Mouse (Mus musculus): ENCODE results near the gene Rimkla. TPM values are rescaled to one million over a fixed set of nuclear protein-coding genes. Genes with fewer than 3 reads are reported as not detected.

Gene Rimkla
- polyA plus RNA-seq, 1 experiment from 2014 or later, result 0.05 TPM

DNA sequence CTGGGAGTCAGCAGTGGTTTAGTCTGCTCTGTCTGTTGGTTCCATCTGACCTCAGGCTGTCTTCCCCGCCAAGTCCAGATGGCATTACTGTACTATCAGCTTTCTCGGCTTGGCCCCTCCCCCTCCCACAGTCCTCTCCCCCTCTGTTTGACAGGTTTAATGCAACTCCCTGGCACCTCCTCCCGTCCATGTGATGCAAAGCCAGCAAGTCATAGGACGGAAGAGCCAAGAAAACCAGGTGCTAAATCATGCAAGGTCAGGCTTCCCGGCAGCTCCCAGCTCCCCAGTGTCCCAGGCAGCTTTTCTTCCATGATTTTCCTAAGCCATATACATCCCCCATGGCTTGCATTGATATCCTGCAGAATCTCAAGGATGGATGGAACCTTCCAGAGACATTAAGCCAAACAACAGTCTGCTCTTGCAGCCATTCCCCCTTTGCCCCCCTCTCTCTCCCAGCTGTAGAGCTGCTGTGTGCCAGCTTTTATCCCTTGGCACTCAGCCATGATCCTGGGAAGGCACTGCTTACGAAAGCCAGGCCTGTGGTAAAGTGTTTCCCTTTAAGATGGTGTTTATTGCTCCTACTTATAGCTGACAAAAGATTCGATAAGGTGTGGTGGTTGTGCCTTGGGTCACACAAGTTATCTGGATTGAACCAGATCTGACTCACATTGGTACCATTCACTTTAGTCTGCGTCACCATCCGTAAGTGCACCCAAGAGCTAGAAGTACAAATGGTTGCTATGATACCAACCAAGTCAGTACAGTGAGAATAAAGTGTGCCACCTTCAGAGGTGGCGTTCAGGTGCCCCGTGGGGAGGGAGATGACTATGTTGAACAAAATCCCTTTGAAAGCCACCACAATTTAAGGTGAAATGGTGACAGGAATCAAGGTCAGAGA lies 29.3 kb downstream of the Rimkla start:
- Histone ChIP-seq H3K9ac (ENCODE audit: low read depth, low read length) (no peak overlapping the region), H3K27ac (ENCODE audit: low read length) (no peak overlapping the region), H3K4me1 (ENCODE audit: control insufficient read depth, low read depth, low read length) (no peaks in the 10 kb centered on the region), H3K36me3 (ENCODE audit: control insufficient read depth, insufficient read depth) (no peaks in the 10 kb centered on the region), H3K4me2 (ENCODE audit: low read depth, low read length) (no peak overlapping the region), H3K4me3 (ENCODE audit: low read depth, low read length) (no peak overlapping the region), H3K27me3 (ENCODE audit: control insufficient read depth, insufficient read depth, low read depth, low read length) (no peaks in the 10 kb centered on the region), H3K9me3 (replicated peaks; ENCODE audit: control insufficient read depth, low read length) (no peaks in the 10 kb centered on the region)
- no peak for ATAC-seq (ENCODE audit: low read depth)
- 40% methylated on average over 11 of the region's 11 CpGs for WGBS (ENCODE audit: insufficient replicate concordance)

DNA sequence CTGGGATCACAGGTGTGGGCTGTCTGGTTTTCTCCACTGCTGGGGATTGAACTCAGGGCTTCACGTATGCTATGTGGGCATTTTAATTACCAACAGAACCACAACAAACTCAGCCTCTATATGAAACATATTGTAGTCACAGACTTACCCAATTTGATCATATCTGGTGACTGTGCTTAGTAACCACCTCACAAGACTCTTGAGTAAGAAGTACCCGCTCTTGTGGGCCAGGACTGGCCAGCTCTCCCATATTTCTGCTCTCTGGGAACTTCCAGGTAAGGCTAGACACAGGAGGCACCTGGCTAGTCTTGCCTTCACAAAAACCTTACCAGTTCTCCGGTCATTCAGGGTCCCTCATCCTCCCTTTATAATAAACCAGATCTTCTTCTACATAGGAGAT lies 30.0 kb downstream of the Rimkla start:
- H3K27ac ChIP-seq (ENCODE audit: low read length), result no peak overlapping the region

DNA sequence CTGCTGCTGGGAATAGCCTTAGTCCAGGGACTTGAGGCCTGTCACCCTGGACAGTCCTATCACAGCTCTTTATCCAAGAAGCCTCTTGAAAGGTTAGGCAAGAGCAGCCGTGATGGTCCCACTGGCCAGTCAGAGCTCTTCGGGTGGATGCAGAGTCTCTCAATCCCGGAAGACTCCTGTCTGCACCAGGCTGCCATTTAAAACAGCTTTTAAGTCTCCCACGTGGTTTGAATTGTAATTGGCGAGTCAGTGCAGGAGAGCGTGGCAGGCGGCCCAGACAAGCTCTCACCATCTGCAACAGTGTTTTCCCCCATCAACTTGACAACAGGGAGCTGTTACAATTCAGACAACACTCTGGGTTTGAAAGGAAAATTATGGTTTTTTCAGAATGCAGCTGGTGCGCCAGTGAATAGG lies 31.7 kb downstream of the Rimkla start:
- no peak overlapping the region for H3K4me3 ChIP-seq (ENCODE audit: low read depth, low read length)
- H3K4me1 ChIP-seq (ENCODE audit: control insufficient read depth, low read depth, low read length), result no peaks in the 10 kb centered on the region
- H3K9me3 ChIP-seq (replicated peaks; ENCODE audit: control insufficient read depth, low read length), result no peaks in the 10 kb centered on the region
- H3K9ac ChIP-seq (ENCODE audit: low read depth, low read length), result no peak overlapping the region
- no peaks in the 10 kb centered on the region for H3K36me3 ChIP-seq (ENCODE audit: control insufficient read depth, insufficient read depth)
- ATAC-seq (ENCODE audit: low read depth), result no peak
- 59% methylated on average over 8 of the region's 8 CpGs for WGBS (ENCODE audit: insufficient replicate concordance)
- no peaks in the 10 kb centered on the region for H3K27me3 ChIP-seq (ENCODE audit: control insufficient read depth, insufficient read depth, low read depth, low read length)
- no peak overlapping the region for H3K27ac ChIP-seq (ENCODE audit: low read length)
- no peak overlapping the region for H3K4me2 ChIP-seq (ENCODE audit: low read depth, low read length)

More for the DNA sequence above, 30.0 kb downstream of the Rimkla start:
- no peak for ATAC-seq (ENCODE audit: low read depth)
- Histone ChIP-seq H3K4me1 (ENCODE audit: control insufficient read depth, low read depth, low read length) (no peaks in the 10 kb centered on the region), H3K36me3 (ENCODE audit: control insufficient read depth, insufficient read depth) (no peaks in the 10 kb centered on the region), H3K9me3 (replicated peaks; ENCODE audit: control insufficient read depth, low read length) (no peaks in the 10 kb centered on the region), H3K4me2 (ENCODE audit: low read depth, low read length) (no peak overlapping the region), H3K9ac (ENCODE audit: low read depth, low read length) (no peak overlapping the region), H3K27me3 (ENCODE audit: control insufficient read depth, insufficient read depth, low read depth, low read length) (no peaks in the 10 kb centered on the region), H3K4me3 (ENCODE audit: low read depth, low read length) (no peak overlapping the region)
- WGBS (ENCODE audit: insufficient replicate concordance), result 57% methylated on average over 3 of the region's 3 CpGs

DNA sequence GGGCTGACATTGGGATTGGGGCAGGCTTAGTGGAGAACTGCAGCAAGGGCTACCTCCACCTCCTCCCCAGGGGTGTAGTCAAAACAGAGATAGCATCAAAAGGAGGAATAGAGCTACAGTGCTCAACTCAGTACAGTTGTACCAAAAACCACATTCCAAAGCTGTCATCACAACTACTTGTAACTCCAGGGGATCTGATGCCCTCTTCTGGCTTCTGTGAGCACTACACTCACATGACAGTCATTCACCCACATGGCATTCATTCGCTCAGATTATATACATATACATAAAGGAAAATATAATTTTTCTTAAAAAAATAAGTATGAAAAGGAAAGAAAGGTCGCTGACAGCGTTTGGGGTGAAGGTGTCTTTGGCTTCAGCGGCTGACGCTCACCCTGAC lies 32.1 kb downstream of the Rimkla start:
- Histone ChIP-seq H3K9ac (ENCODE audit: low read depth, low read length) (no peak overlapping the region), H3K36me3 (ENCODE audit: control insufficient read depth, insufficient read depth) (no peaks in the 10 kb centered on the region), H3K4me1 (ENCODE audit: control insufficient read depth, low read depth, low read length) (no peaks in the 10 kb centered on the region), H3K4me3 (ENCODE audit: low read depth, low read length) (no peak overlapping the region), H3K27ac (ENCODE audit: low read length) (no peak overlapping the region), H3K27me3 (ENCODE audit: control insufficient read depth, insufficient read depth, low read depth, low read length) (no peaks in the 10 kb centered on the region), H3K4me2 (ENCODE audit: low read depth, low read length) (no peak overlapping the region), H3K9me3 (replicated peaks; ENCODE audit: control insufficient read depth, low read length) (no peaks in the 10 kb centered on the region)
- no peak for ATAC-seq (ENCODE audit: low read depth)
- WGBS (ENCODE audit: insufficient replicate concordance), result 60% methylated on average over 5 of the region's 5 CpGs

DNA sequence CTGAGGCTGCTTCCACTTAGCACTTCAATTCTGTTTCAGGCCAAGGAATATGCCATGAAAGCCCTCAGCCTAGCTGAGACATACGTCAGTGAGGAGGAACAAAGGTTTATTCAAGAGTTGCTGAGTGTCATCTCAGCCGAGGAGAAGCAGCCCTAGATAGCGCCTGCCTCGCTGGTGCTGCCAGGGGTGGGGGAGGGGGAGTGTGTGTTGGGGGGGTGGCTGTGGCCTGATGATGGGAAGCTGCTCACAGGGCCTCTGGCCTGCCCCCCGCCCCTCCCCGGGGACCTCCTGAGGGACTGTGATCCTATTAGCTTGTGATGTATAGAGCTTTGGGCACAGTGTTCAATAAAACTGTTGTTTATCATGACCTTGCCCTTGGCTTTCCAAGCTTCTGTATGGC lies 38.9 kb downstream of the Rimkla start:
- Histone ChIP-seq H3K27me3 (ENCODE audit: control insufficient read depth, insufficient read depth, low read depth, low read length) (no peaks in the 10 kb centered on the region), H3K4me2 (ENCODE audit: low read depth, low read length) (no peak overlapping the region), H3K9me3 (replicated peaks; ENCODE audit: control insufficient read depth, low read length) (no peaks in the 10 kb centered on the region), H3K36me3 (ENCODE audit: control insufficient read depth, insufficient read depth) (no peaks in the 10 kb centered on the region), H3K27ac (ENCODE audit: low read length) (no peak overlapping the region), H3K4me3 (ENCODE audit: low read depth, low read length) (no peak overlapping the region), H3K4me1 (ENCODE audit: control insufficient read depth, low read depth, low read length) (no peaks in the 10 kb centered on the region), H3K9ac (ENCODE audit: low read depth, low read length) (no peak overlapping the region)
- no peak for ATAC-seq (ENCODE audit: low read depth)
- WGBS (ENCODE audit: insufficient replicate concordance), result 21% methylated on average over 6 of the region's 6 CpGs

DNA sequence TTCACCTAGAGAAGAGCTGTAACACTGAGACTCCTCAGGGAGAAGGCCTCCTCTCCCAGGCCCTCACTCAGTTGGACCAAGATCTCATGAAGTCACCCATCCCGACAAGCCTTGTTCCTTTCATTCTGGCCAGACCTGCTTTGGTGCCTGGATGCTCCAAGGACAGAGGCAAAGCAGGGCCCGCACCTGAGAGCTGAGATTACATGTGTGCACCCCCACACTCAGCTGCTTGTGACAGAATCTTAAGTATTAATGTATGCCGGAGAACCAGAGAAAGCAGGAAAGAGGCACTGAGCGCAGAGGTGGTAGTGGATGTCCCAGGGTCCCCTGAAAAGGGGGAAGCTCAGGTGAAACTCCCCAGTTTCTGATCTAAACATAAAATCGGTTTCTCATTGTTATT lies 39.3 kb downstream of the Rimkla start:
- Histone ChIP-seq H3K4me3 (ENCODE audit: low read depth, low read length) (no peak overlapping the region), H3K27ac (ENCODE audit: low read length) (no peak overlapping the region), H3K4me2 (ENCODE audit: low read depth, low read length) (no peak overlapping the region), H3K36me3 (ENCODE audit: control insufficient read depth, insufficient read depth) (no peaks in the 10 kb centered on the region), H3K9me3 (replicated peaks; ENCODE audit: control insufficient read depth, low read length) (no peaks in the 10 kb centered on the region), H3K27me3 (ENCODE audit: control insufficient read depth, insufficient read depth, low read depth, low read length) (no peaks in the 10 kb centered on the region), H3K9ac (ENCODE audit: low read depth, low read length) (no peak overlapping the region), H3K4me1 (ENCODE audit: control insufficient read depth, low read depth, low read length) (no peaks in the 10 kb centered on the region)
- no peak for ATAC-seq (ENCODE audit: low read depth)
- WGBS (ENCODE audit: insufficient replicate concordance), result 52% methylated on average over 5 of the region's 5 CpGs

DNA sequence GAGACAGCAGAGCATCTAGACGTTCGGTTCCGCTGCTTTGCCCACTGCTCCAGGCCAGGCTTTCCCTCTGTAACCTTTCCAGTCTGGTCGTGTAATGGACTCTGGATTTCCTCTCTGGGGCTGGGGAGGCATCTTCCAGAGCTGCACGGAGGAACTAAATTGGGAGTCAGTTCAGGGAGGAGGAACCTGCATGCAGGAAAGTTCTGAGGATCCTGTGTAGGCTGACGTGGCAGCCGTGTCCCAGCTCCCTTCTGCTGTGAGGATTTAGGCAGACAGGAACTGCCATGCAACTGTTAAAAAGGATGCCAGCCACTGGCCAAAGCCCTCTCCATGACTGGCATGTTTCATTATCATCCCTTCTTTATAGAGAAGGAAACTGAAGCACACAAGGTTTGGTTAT lies 42.0 kb downstream of the Rimkla start:
- Histone ChIP-seq H3K4me3 (ENCODE audit: low read depth, low read length) (no peak overlapping the region), H3K27me3 (ENCODE audit: control insufficient read depth, insufficient read depth, low read depth, low read length) (no peaks in the 10 kb centered on the region), H3K9ac (ENCODE audit: low read depth, low read length) (no peak overlapping the region), H3K4me1 (ENCODE audit: control insufficient read depth, low read depth, low read length) (no peaks in the 10 kb centered on the region), H3K36me3 (ENCODE audit: control insufficient read depth, insufficient read depth) (no peaks in the 10 kb centered on the region), H3K4me2 (ENCODE audit: low read depth, low read length) (no peak overlapping the region), H3K27ac (ENCODE audit: low read length) (no peak overlapping the region), H3K9me3 (replicated peaks; ENCODE audit: control insufficient read depth, low read length) (no peaks in the 10 kb centered on the region)
- WGBS (ENCODE audit: insufficient replicate concordance), result 57% methylated on average over 7 of the region's 7 CpGs
- ATAC-seq (ENCODE audit: low read depth), result no peak

DNA sequence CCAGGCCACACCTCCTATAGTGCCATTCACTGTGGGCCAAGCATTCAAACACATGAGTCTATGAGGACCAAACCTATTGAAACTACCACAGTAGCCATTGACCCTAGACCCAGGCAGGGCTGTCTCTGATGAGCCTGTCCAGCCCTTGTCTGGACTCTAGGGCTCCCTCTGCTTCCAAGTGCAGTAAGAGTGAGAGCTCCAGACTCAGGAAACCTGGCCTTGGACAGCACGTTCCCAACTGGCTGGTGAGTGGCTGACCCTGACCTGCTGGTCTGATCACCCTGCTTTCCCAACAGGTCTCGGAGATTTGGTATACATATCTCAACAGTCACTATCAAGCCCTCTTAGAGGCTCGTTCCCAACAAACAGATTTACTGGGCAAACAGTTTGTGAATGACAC lies 44.6 kb downstream of the Rimkla start:
- no peaks in the 10 kb centered on the region for H3K27me3 ChIP-seq (ENCODE audit: control insufficient read depth, insufficient read depth, low read depth, low read length)
- no peaks in the 10 kb centered on the region for H3K36me3 ChIP-seq (ENCODE audit: control insufficient read depth, insufficient read depth)
- no peak for ATAC-seq (ENCODE audit: low read depth)
- no peak overlapping the region for H3K4me2 ChIP-seq (ENCODE audit: low read depth, low read length)
- no peaks in the 10 kb centered on the region for H3K9me3 ChIP-seq (replicated peaks; ENCODE audit: control insufficient read depth, low read length)
- 41% methylated on average over 3 of the region's 3 CpGs for WGBS (ENCODE audit: insufficient replicate concordance)
- H3K9ac ChIP-seq (ENCODE audit: low read depth, low read length), result no peak overlapping the region
- H3K4me1 ChIP-seq (ENCODE audit: control insufficient read depth, low read depth, low read length), result no peaks in the 10 kb centered on the region
- no peak overlapping the region for H3K27ac ChIP-seq (ENCODE audit: low read length)
- no peak overlapping the region for H3K4me3 ChIP-seq (ENCODE audit: low read depth, low read length)

DNA sequence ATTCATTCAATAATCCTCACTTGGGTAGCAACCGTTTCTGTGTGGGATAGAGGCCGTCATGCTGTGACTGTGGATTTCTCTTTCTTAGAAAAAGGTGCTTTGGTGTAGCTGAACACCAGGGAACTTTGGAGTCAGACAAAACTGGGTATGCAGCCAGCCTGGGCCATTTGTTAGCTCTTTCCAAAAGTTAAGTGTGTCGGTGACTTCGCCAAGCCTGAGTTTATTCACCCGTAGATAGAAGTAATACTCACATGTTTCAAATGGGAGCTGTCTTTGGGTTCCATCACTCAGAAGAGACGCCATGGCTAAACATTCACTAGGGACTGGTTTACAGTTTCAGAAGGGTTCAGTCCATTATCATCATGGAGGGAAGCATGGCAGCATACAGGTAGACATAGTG lies 45.2 kb downstream of the Rimkla start:
- Histone ChIP-seq H3K4me2 (ENCODE audit: low read depth, low read length) (no peak overlapping the region), H3K9me3 (replicated peaks; ENCODE audit: control insufficient read depth, low read length) (no peaks in the 10 kb centered on the region), H3K27me3 (ENCODE audit: control insufficient read depth, insufficient read depth, low read depth, low read length) (no peaks in the 10 kb centered on the region), H3K4me3 (ENCODE audit: low read depth, low read length) (no peak overlapping the region), H3K4me1 (ENCODE audit: control insufficient read depth, low read depth, low read length) (no peaks in the 10 kb centered on the region), H3K27ac (ENCODE audit: low read length) (no peak overlapping the region), H3K9ac (ENCODE audit: low read depth, low read length) (no peak overlapping the region), H3K36me3 (ENCODE audit: control insufficient read depth, insufficient read depth) (no peaks in the 10 kb centered on the region)
- ATAC-seq (ENCODE audit: low read depth), result no peak
- WGBS (ENCODE audit: insufficient replicate concordance), result 74% methylated on average over 6 of the region's 6 CpGs
